ENCODE assay signal across 29 mouse cellular contexts in genomic region chr19:39057928-39058327, GRCm38 (mm10). TPM values are rescaled to one million over a fixed set of nuclear protein-coding genes. Genes with fewer than 3 reads are reported as not detected.
A peak's percentile ranks its signal among the peaks of the same experiment; 100 is the strongest.
DNase-seq lines count a peak whose midpoint lies in the region; ATAC-seq and TF ChIP-seq lines count a peak whose summit lies in the region.
"Had no signal": no experiment of that assay in that cellular context is flagged by ENCODE, and none has a peak within 500 bp of the region (broad histone marks: within the 10 kb centered on the region; RNA-seq: fewer than 3 reads in every experiment).

No protein-coding gene starts in this region.

- no peaks in the 10 kb centered on the region for H3K36me3 ChIP-seq in intestine, embryonic 15.5 days
- H3K36me3 ChIP-seq in intestine, embryonic 16.5 days (ENCODE audit: control insufficient read depth, insufficient read depth, low read length) = no peaks in the 10 kb centered on the region
- H3K36me3 ChIP-seq in small intestine, adult 2 months (ENCODE audit: control insufficient read depth, insufficient read depth, low read length) = no peaks in the 10 kb centered on the region
- no peaks in the 10 kb centered on the region for H3K36me3 ChIP-seq in midbrain, postnatal 0 days (ENCODE audit: insufficient read depth, low read length)
- H3K36me3 ChIP-seq: embryonic facial prominence, embryonic 13.5 days; embryonic facial prominence, embryonic 15.5 days; forebrain, embryonic 10.5 days; forebrain, embryonic 12.5 days had no signal

- WGBS in intestine, embryonic 15.5 days = 93% methylated on average over 1 of the region's 1 CpGs
- WGBS in intestine, embryonic 16.5 days = 91% methylated on average over 1 of the region's 1 CpGs
- WGBS in small intestine, adult 2 months = 52% methylated on average over 1 of the region's 1 CpGs
- WGBS in midbrain, postnatal 0 days = 92% methylated on average over 1 of the region's 1 CpGs

- no peak for TF ChIP-seq POLR2A in small intestine, adult 2 months (IDR thresholded peaks at IDR 0.05; ENCODE audit: low read depth, low read length)

- no peaks in the 10 kb centered on the region for H3K27me3 ChIP-seq in intestine, embryonic 15.5 days (replicated peaks)
- no peaks in the 10 kb centered on the region for H3K27me3 ChIP-seq in intestine, embryonic 16.5 days (replicated peaks; ENCODE audit: control insufficient read depth, insufficient read depth, low read length)
- no peaks in the 10 kb centered on the region for H3K27me3 ChIP-seq in small intestine, adult 2 months (ENCODE audit: control insufficient read depth, insufficient read depth, low read length)
- no peaks in the 10 kb centered on the region for H3K27me3 ChIP-seq in midbrain, postnatal 0 days (ENCODE audit: insufficient read depth, low read length)
- H3K27me3 ChIP-seq: embryonic facial prominence, embryonic 13.5 days; embryonic facial prominence, embryonic 15.5 days; forebrain, embryonic 12.5 days had no signal

- ATAC-seq in intestine, embryonic 15.5 days = peak; percentile 70
- ATAC-seq in intestine, embryonic 16.5 days = peak; percentile 71
- ATAC-seq in megakaryocyte progenitor cell, adult 5-6 weeks (replicated peaks; ENCODE audit: poor library complexity) = no peak
- ATAC-seq in midbrain, postnatal 0 days (ENCODE audit: low FRiP score) = no peak
- ATAC-seq: forebrain, embryonic 14.5 days had no signal

- no peaks in the 10 kb centered on the region for H3K4me1 ChIP-seq in intestine, embryonic 15.5 days (replicated peaks)
- H3K4me1 ChIP-seq in intestine, embryonic 16.5 days (ENCODE audit: control insufficient read depth, insufficient read depth, low read length) = no peaks in the 10 kb centered on the region
- H3K4me1 ChIP-seq in small intestine, adult 2 months (ENCODE audit: control insufficient read depth, insufficient read depth, insufficient read length, low read length) = 0 out of 2 replicates have a peak, but pooled peaks cover 1% of the 10 kb centered on the region
- H3K4me1 ChIP-seq in midbrain, postnatal 0 days (ENCODE audit: insufficient read depth, low read length) = no peaks in the 10 kb centered on the region
- H3K4me1 ChIP-seq: embryonic facial prominence, embryonic 13.5 days; embryonic facial prominence, embryonic 15.5 days; forebrain, embryonic 10.5 days; forebrain, embryonic 12.5 days had no signal

- H3K9ac ChIP-seq in intestine, embryonic 15.5 days = no peak overlapping the region
- no peak overlapping the region for H3K9ac ChIP-seq in intestine, embryonic 16.5 days (ENCODE audit: low read depth, low read length)
- H3K9ac ChIP-seq in midbrain, postnatal 0 days (replicated peaks; ENCODE audit: low read length, poor library complexity, severe bottlenecking) = no peak overlapping the region
- H3K9ac ChIP-seq: embryonic facial prominence, embryonic 13.5 days; embryonic facial prominence, embryonic 15.5 days; forebrain, embryonic 12.5 days had no signal

- DNase-seq in left cerebral cortex, postnatal 36 days (ENCODE audit: low spot score in 2 of 2) = no peak
- DNase-seq in midbrain, postnatal 0 days (ENCODE audit: low spot score) = no peak
- DNase-seq: adrenal gland, adult 2 months; adrenal gland, postnatal 10 days; adrenal gland, postnatal 25 days; cerebellum, adult 11 months; cerebellum, adult 18-20 months; cerebellum, adult 8-10 months; cerebellum, adult 9-11 months; cerebellum, postnatal 14 days; cerebellum, postnatal 36 days; embryo, embryonic 11 days had no signal

- TF ChIP-seq CTCF in small intestine, adult 2 months (IDR thresholded peaks at IDR 0.05; ENCODE audit: extremely low read depth, insufficient read length, insufficient replicate concordance, low read depth, low read length) = no peak
- no peak for TF ChIP-seq CTCF in midbrain, postnatal 0 days (IDR thresholded peaks at IDR 0.05)

- H3K4me3 ChIP-seq in intestine, embryonic 15.5 days (replicated peaks) = no peak overlapping the region
- no peak overlapping the region for H3K4me3 ChIP-seq in intestine, embryonic 16.5 days (ENCODE audit: low read length)
- H3K4me3 ChIP-seq in small intestine, adult 2 months (ENCODE audit: low read depth, low read length) = no peak overlapping the region
- H3K4me3 ChIP-seq in midbrain, postnatal 0 days (ENCODE audit: low read depth, low read length) = no peak overlapping the region
- H3K4me3 ChIP-seq: embryonic facial prominence, embryonic 13.5 days; embryonic facial prominence, embryonic 15.5 days; erythroblast, embryonic 14.5 days; forebrain, embryonic 10.5 days; forebrain, embryonic 12.5 days had no signal

- no peak overlapping the region for H3K27ac ChIP-seq in intestine, embryonic 15.5 days
- H3K27ac ChIP-seq in intestine, embryonic 16.5 days (ENCODE audit: low read length) = no peak overlapping the region
- peak overlapping the region; percentile 82 for H3K27ac ChIP-seq in small intestine, adult 2 months (ENCODE audit: insufficient read depth, low read depth, low read length)
- no peak overlapping the region for H3K27ac ChIP-seq in midbrain, postnatal 0 days (ENCODE audit: low read depth, low read length)
- H3K27ac ChIP-seq: embryonic facial prominence, embryonic 13.5 days; embryonic facial prominence, embryonic 15.5 days; forebrain, embryonic 10.5 days; forebrain, embryonic 12.5 days had no signal

- no peaks in the 10 kb centered on the region for H3K9me3 ChIP-seq in intestine, embryonic 15.5 days
- no peaks in the 10 kb centered on the region for H3K9me3 ChIP-seq in intestine, embryonic 16.5 days (ENCODE audit: control insufficient read depth, low read length)
- no peaks in the 10 kb centered on the region for H3K9me3 ChIP-seq in midbrain, postnatal 0 days (ENCODE audit: low read length)
- H3K9me3 ChIP-seq: embryonic facial prominence, embryonic 13.5 days; embryonic facial prominence, embryonic 15.5 days; forebrain, embryonic 12.5 days had no signal

- H3K4me2 ChIP-seq in intestine, embryonic 15.5 days (replicated peaks) = no peak overlapping the region
- no peak overlapping the region for H3K4me2 ChIP-seq in intestine, embryonic 16.5 days (ENCODE audit: low read depth, low read length)
- no peak overlapping the region for H3K4me2 ChIP-seq in midbrain, postnatal 0 days (ENCODE audit: low read depth, low read length, poor library complexity, severe bottlenecking)
- H3K4me2 ChIP-seq: embryonic facial prominence, embryonic 13.5 days; embryonic facial prominence, embryonic 15.5 days; forebrain, embryonic 12.5 days had no signal

- intact Hi-C loops in left cerebral cortex, postnatal 36 days (cut with DNase I) = no loop called here

RNA-seq across cellular contexts. Expression of gene Cyp2c65, which starts 2.9 kb away (rescaled TPM):
- polyA plus RNA-seq in intestine, embryonic 15.5 days (2015; fragmentation: Nextera tagmentation; extraction: Ambion mirVana) = 10.3 and 10.9 TPM in 2 replicates
- polyA plus RNA-seq in intestine, embryonic 16.5 days (2015; fragmentation: Nextera tagmentation; extraction: Ambion mirVana) = 13.6 and 14.8 TPM in 2 replicates
- 52.8 and 87.8 TPM in 2 replicates for polyA plus RNA-seq in small intestine, adult 2 months (2012; rRNA removed)
- not detected for total RNA-seq in left cerebral cortex, postnatal 36 days (2021)
- total RNA-seq in megakaryocyte progenitor cell, adult 5-6 weeks (2015) = not detected in 2 replicates
- total RNA-seq in megakaryocyte progenitor cell, adult 5-6 weeks (2017) = not detected in 2 replicates
- not detected in 2 replicates for total RNA-seq in midbrain, postnatal 0 days (2014; rRNA removed)
- 0.09 TPM in 1 of 2 replicates, not detected in the other for polyA plus RNA-seq in midbrain, postnatal 0 days (2015; fragmentation: Nextera tagmentation; extraction: Ambion mirVana)
- total RNA-seq: adrenal gland, adult 2 months; adrenal gland, postnatal 10 days; adrenal gland, postnatal 25 days; adrenal gland, postnatal 4 days; common myeloid progenitor, adult 5-6 weeks; ES-E14; MEL had no signal
- polyA plus RNA-seq: C2C12; embryonic facial prominence, embryonic 11.5 days; embryonic facial prominence, embryonic 13.5 days; embryonic facial prominence, embryonic 15.5 days; erythroblast, embryonic 14.5 days; forebrain, embryonic 10.5 days; forebrain, embryonic 12.5 days; forebrain, embryonic 14.5 days had no signal

RNA-seq across cellular contexts. Expression of gene Cyp2c55, which starts 51.1 kb away (rescaled TPM):
- polyA plus RNA-seq in intestine, embryonic 15.5 days (2015; fragmentation: Nextera tagmentation; extraction: Ambion mirVana) = 0.98 and 1.9 TPM in 2 replicates
- 1.1 TPM in 2 replicates for polyA plus RNA-seq in intestine, embryonic 16.5 days (2015; fragmentation: Nextera tagmentation; extraction: Ambion mirVana)
- polyA plus RNA-seq in small intestine, adult 2 months (2012; rRNA removed) = 13.4 and 16.3 TPM in 2 replicates
- under 1 TPM in 1 of 2 experiments, not detected in 1; 0.32 TPM for total RNA-seq in left cerebral cortex, postnatal 36 days (2021)
- not detected in 2 replicates for total RNA-seq in megakaryocyte progenitor cell, adult 5-6 weeks (2015)
- total RNA-seq in megakaryocyte progenitor cell, adult 5-6 weeks (2017) = not detected in 2 replicates
- total RNA-seq in midbrain, postnatal 0 days (2014; rRNA removed) = 0.38 TPM in 1 of 2 replicates, not detected in the other
- 0.07 and 0.09 TPM in 2 replicates for polyA plus RNA-seq in midbrain, postnatal 0 days (2015; fragmentation: Nextera tagmentation; extraction: Ambion mirVana)
- total RNA-seq: common myeloid progenitor, adult 5-6 weeks; MEL had no signal
- polyA plus RNA-seq: C2C12; embryonic facial prominence, embryonic 11.5 days; embryonic facial prominence, embryonic 13.5 days; embryonic facial prominence, embryonic 15.5 days; erythroblast, embryonic 14.5 days; forebrain, embryonic 10.5 days; forebrain, embryonic 12.5 days; forebrain, embryonic 14.5 days had no signal

RNA-seq across cellular contexts. Expression of gene Cyp2c66, which starts 55.8 kb away (rescaled TPM):
- 0.96 and 1.0 TPM in 2 replicates for polyA plus RNA-seq in intestine, embryonic 15.5 days (2015; fragmentation: Nextera tagmentation; extraction: Ambion mirVana)
- polyA plus RNA-seq in intestine, embryonic 16.5 days (2015; fragmentation: Nextera tagmentation; extraction: Ambion mirVana) = 2.2 and 2.8 TPM in 2 replicates
- polyA plus RNA-seq in small intestine, adult 2 months (2012; rRNA removed) = 6.9 and 26.9 TPM in 2 replicates
- total RNA-seq in left cerebral cortex, postnatal 36 days (2021) = not detected
- total RNA-seq in megakaryocyte progenitor cell, adult 5-6 weeks (2015) = not detected in 2 replicates
- total RNA-seq in megakaryocyte progenitor cell, adult 5-6 weeks (2017) = not detected in 2 replicates
- total RNA-seq in midbrain, postnatal 0 days (2014; rRNA removed) = not detected in 2 replicates
- not detected in 2 replicates for polyA plus RNA-seq in midbrain, postnatal 0 days (2015; fragmentation: Nextera tagmentation; extraction: Ambion mirVana)
- total RNA-seq: adrenal gland, adult 2 months; adrenal gland, postnatal 10 days; adrenal gland, postnatal 25 days; adrenal gland, postnatal 4 days; common myeloid progenitor, adult 5-6 weeks; ES-E14; MEL had no signal
- polyA plus RNA-seq: adrenal gland, adult 2 months; brain, embryonic 14.5 days; C2C12; embryonic facial prominence, embryonic 11.5 days; embryonic facial prominence, embryonic 13.5 days; embryonic facial prominence, embryonic 15.5 days; erythroblast, embryonic 14.5 days; forebrain, embryonic 10.5 days; forebrain, embryonic 12.5 days; forebrain, embryonic 14.5 days had no signal

Comparison
In these comparisons a context has a peak if more than half of its experiments do, and no peak if none do; other contexts are left out.
1. ATAC-seq: peak in intestine, embryonic 15.5 days (single experiment) and intestine, embryonic 16.5 days (single experiment); none in megakaryocyte progenitor cell, adult 5-6 weeks (single experiment) and midbrain, postnatal 0 days (single experiment).
2. RNA of gene Cyp2c65, which starts 2.9 kb away (polyA plus RNA-seq): 52.8 to 87.8 TPM in small intestine, adult 2 months, 13.6 to 14.8 TPM in intestine, embryonic 16.5 days and 10.3 to 10.9 TPM in intestine, embryonic 15.5 days; 0.09 TPM in midbrain, postnatal 0 days; every median in the first group is over 10 times any median in the second.